Mouse (Mus musculus) cerebellum, postnatal 4 days (tissue): ENCODE measurements at regions not wholly inside any gene's neighbourhood (a gene's known extent, or its start where the extent isn't known, plus 50 kb on each side); places are given as distances from the start of the nearest gene placed in this dataset.
A peak's percentile ranks its signal among the peaks of the same experiment; 100 is the strongest.
"Not testable (repeated sequence)": the region's sequence is repeated elsewhere in the genome, so short reads cannot be mapped to it uniquely, and the experiment has no call there.

ENCODE experiments used
- DNase-seq, 2 experiments: peaks; one replicate each; pipeline ENCODE4 v3.0.0; 2022; ENCODE audit warnings: low spot score in 2 of 2, mixed read lengths in 1 of 2

- no peak for DNase-seq
Observed at GRCm38 (mm10) chr14:104849274-104849673, 326.8 kb upstream of the Rnf219 start.

DNA sequence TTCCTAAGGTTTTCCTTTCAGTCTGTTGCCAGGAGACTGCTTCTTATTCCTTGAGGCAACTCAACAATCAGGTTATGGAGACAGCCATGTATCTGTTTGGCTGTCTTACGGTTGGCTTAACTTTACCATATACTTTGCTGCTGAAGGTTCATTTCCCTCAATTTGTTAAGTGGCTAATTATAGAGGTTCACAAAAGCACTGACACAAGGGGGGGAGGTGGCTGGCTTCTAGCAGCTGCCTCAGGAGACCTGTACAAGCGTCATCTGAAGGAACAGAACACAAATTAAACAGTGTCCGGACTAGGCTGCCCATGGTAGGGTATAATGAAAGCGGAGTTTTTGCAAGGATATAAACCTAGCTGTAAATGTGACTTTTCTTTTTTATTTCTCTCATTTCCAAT is 305.0 kb upstream of the Rnf219 start:
- no peak for DNase-seq

DNA sequence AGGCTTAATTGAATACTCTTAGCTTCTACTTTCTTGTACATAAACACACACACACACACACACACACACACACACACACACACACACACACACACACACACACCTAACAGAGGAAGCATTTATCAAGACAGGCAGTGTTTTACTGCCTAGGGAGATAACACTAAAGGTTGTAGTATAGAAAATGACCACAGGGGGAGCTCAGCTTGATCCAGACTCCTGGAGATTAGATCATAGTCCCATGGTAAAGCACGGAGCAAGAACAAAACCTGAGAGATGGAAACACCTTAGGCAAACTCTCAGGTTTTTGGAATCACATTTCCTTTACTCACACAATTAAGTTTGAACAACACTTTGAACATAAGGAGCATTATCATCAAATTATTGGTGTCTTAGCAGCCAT is 302.5 kb upstream of the Rnf219 start:
- DNase-seq, result no peak

GRCm38 (mm10) chr14:104824224-104824623 is 301.8 kb upstream of the Rnf219 start:
- no peak for DNase-seq

GRCm38 (mm10) chr14:104821903-104822573 is 299.6 kb upstream of the Rnf219 start:
- DNase-seq, result no peak

- DNase-seq, result no peak
Observed at GRCm38 (mm10) chr14:104819106-104819505, 296.7 kb upstream of the Rnf219 start.

DNA sequence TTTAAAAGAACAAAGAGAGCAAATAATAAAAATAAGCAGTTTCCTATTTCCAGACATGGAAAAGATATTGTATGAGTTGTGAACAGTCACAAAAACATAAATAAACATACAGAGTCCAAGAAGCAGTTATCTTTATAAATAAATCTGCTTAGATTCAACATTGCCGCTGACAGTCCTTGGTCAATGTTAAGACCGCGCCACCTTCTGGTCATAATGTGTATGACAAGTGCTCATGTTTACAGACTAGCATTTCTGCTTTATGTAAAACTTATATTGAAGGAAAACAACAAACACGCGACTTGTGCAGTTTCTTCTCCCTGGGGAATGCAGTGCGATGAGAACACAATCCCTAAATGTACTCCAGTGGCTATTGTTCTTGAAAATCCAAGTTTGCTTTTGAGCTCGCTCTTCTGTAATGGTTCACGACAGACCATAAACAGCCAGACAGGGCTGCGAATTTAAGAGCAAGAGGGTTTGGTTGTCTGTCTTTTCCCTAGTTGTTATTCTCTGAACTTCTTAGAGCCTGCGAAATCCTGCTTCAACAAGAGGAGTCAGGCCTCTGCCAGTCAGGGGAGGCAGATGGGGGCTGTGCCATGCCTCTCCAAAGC is 291.6 kb upstream of the Rnf219 start:
- peak; percentile 77 to 81 for DNase-seq

- DNase-seq, result no peak
Observed at GRCm38 (mm10) chr14:104812006-104812405, 289.6 kb upstream of the Rnf219 start.

- DNase-seq, result no peak
Observed at GRCm38 (mm10) chr14:104805332-104805731, 282.9 kb upstream of the Rnf219 start.

GRCm38 (mm10) chr14:104796348-104796965 is 274.0 kb upstream of the Rnf219 start:
- DNase-seq, result no peak

GRCm38 (mm10) chr14:104789346-104789745 is 266.9 kb upstream of the Rnf219 start:
- DNase-seq, result no peak

DNA sequence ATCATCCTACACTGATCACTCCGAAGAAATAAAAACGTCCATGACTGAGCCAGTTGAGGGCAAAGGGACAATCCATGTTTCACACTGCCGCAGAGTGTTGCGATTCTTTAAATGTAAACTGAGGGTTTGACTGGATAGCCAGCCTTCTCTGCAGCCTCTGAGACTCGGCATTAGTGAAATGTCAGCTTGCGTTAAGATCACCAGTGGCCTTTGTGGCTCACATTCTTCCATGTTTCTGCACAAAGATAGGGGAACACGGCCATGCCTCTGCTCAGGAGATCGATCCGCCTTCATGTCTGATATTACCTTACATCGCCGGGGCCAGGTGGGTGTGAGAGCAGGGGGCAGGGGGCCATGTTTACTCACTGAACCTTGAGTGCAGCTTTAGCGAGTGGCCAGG is 262.6 kb upstream of the Rnf219 start:
- no peak for DNase-seq

DNA sequence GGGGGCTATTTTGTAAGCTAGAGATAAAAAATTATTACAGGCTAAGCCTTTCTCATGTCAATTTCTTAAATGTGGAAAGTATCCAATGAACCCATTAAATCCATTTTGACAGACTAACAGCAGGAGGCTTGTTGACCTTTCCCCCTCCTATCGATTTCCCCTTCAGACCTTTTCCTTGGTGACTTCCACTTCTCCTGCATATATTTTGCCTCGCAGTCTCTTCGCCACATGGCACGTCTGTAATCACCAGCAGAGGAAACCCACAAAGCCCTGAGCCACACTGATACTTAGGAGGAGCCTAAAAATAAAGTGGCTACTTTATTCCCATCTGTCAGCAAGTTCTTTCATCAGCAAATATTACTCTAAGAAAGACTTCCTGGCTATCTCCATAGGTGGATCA is 247.5 kb upstream of the Rnf219 start:
- DNase-seq, result no peak

DNA sequence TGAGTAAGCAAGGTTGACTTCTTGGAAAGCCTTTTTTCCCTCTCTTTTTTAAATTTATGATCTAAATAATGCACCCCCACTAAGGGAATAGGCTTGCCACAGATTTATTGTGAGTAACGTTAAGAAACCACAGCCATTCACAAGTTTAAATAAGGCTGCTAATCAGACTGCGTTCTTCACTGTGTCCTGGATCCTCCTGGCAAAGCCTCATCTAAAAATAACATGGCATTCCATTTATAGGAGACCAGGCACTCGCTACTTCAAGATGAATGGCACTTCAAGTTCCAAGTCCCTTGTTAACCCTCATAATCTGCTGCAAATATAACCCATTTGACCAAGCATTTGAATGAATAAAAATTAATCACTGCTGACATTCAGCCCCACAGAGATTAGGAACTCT is 211.8 kb upstream of the Rnf219 start:
- no peak for DNase-seq

- no peak for DNase-seq
Observed at GRCm38 (mm10) chr14:104732036-104732435, 209.6 kb upstream of the Rnf219 start.

- DNase-seq, result no peak
Observed at GRCm38 (mm10) chr14:104731319-104731995, 209.0 kb upstream of the Rnf219 start.

DNA sequence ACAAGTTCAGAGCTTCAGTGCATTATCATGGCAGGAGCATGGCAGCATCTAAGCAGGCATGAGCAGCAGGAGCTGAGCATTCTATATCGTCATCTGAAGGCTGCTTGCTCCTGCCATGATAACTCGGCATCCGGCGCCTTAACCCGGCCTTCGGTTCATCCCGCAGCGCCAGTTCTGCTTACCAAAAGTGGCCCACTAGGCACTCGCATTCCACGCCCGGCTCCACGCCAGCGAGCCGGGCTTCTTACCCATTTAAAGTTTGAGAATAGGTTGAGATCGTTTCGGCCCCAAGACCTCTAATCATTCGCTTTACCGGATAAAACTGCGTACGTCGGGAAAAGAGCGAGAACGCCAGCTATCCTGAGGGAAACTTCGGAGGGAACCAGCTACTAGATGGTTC is 193.2 kb upstream of the Rnf219 start:
- not testable (repeated sequence) for DNase-seq

DNA sequence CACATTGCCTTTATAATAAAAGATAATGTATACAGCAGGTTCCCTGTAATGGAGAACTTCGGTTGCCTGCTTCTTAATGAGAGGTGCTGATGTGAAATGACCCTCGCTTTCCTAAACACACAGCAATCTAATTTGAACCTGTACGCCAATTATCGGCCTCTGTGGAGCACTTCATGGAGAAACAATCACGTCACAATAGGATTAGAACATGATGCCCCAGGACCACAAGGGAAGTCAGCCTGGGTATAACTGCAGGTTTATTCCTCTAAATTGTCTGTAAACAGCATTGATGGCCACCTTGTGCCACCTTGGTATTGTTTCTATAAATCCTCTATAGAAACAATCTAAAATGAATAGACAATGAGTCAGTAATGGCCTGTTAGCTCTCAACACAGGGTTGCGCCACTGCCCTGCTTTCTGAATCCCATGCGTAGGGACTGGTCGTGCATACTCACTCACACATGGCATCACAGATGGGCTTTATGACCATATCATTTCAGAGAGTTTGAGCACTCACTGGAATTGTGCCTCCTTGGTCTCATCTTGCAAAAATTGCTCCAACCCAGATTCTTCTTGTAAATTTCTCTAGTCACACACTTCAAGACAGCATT is 179.9 kb upstream of the Rnf219 start:
- DNase-seq, result no peak

GRCm38 (mm10) chr14:104698962-104699361 is 176.5 kb upstream of the Rnf219 start:
- no peak for DNase-seq

DNA sequence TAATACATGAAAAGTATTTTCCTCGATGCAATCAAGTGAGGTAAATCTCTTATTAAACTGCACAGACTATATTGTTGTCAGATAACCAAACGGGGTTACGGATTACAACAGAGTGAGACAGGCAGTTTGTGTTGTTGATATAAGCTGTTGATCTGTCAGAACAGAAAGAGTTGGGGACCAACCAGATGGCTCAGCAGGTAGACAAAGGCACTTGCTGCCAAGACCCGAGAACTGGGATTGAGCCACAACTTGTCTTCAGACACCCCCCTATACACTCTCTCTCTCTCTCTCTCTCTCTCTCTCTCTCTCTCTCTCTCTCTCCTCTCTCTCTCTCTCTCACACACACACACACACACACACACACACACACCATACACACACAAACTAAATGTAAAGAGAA is 172.7 kb upstream of the Rnf219 start:
- DNase-seq, result no peak

GRCm38 (mm10) chr14:104694174-104694803 is 171.8 kb upstream of the Rnf219 start:
- DNase-seq, result no peak

- no peak for DNase-seq
Observed at GRCm38 (mm10) chr14:104692616-104693015, 170.2 kb upstream of the Rnf219 start.
